Mouse (Mus musculus) gastrocnemius, postnatal 36 days (tissue): ENCODE results near the gene A3galt2. TPM values are rescaled to one million over a fixed set of nuclear protein-coding genes. Genes with fewer than 3 reads are reported as not detected.

Experiments used
- total RNA-seq, 2 experiments: library from RNA; stranded (reverse); gene quantifications; 2 replicates each; pipeline ENCODE4 v1.2.3; 2021

A3galt2 gene
- total RNA-seq, 2 experiments from 2014 or later, result 0.10 to 0.20 TPM

Other genes starting within 250 kb of the A3galt2 start
- gene Zscan20, start 145.3 kb upstream of the A3galt2 start, total RNA-seq, result 1 to 10 TPM; 1.7 to 3.0 TPM
- gene Tlr12, start 136.7 kb upstream of the A3galt2 start, total RNA-seq, result under 1 TPM in 1 of 2 experiments, not detected in 1; 0.71 TPM
- gene Phc2, start 100.7 kb upstream of the A3galt2 start, total RNA-seq, result 10 to 100 TPM; 15.5 to 17.8 TPM
- 10 to 100 TPM in 1 of 2 experiments, 1 to 10 TPM in 1; 8.4 to 10.4 TPM for gene Zfp362, start 50.7 kb downstream of the A3galt2 start, total RNA-seq
- under 1 TPM; 0.51 to 0.79 TPM for gene Trim62, start 128.2 kb downstream of the A3galt2 start, total RNA-seq
- gene Azin2, start 207.1 kb downstream of the A3galt2 start, total RNA-seq, result 1 to 10 TPM; 2.2 to 2.6 TPM
- 10 to 100 TPM; 28.1 to 34.1 TPM for gene Ak2, start 236.6 kb downstream of the A3galt2 start, total RNA-seq